Mouse (Mus musculus) cortical plate, adult 2 months (tissue): ENCODE data around the gene Rbm44.

ENCODE experiments used
- CTCF ChIP-seq: fragments of 200-500 bp; IDR thresholded peaks from 2 replicates; pipeline ENCODE4 v1.5.1; 2011; ENCODE audit warnings: mild to moderate bottlenecking, control low read depth, low read length; ENCODE audit not compliant: insufficient read depth; ENCODE audit errors: extremely low read depth
- POLR2A ChIP-seq: fragments of 200-500 bp; IDR thresholded peaks from 2 replicates; pipeline ENCODE4 v1.6.1; 2011; ENCODE audit warnings: mild to moderate bottlenecking, low read length, control low read depth; ENCODE audit not compliant: insufficient read depth; ENCODE audit errors: extremely low read depth

DNA sequence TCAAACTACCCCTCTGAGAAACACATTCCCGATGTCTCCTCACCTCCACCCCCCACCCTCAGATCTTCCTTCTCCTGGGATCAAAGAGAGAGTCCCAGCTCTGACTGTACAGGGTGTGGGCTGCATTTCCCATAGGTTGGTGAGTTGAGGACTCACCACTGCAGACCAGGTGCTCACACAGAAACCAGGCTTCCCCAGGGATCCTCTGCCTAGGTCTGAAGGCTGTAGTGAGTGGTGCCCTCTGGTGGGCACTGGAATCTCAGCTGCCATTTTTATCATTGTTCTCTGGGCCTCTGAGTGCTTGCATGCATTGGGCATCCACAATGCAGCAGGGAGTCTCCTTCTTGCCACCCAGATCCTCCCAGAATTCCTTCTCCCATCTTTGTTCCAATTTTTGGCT is 66.2 kb downstream of the Rbm44 start:
- TF ChIP-seq CTCF (peak; percentile 76), POLR2A (no peak)
